Mouse (Mus musculus): ENCODE measurements around the gene Nppc. TPM values are rescaled to one million over a fixed set of nuclear protein-coding genes. Genes with fewer than 3 reads are reported as not detected.

Nppc gene
- total RNA-seq (2021) = under 1 TPM in 1 of 2 experiments, not detected in 1; 0.40 TPM
- long read RNA-seq, experiment 1 = 0 reads
- long read RNA-seq, experiment 2 = 0 reads

DNA sequence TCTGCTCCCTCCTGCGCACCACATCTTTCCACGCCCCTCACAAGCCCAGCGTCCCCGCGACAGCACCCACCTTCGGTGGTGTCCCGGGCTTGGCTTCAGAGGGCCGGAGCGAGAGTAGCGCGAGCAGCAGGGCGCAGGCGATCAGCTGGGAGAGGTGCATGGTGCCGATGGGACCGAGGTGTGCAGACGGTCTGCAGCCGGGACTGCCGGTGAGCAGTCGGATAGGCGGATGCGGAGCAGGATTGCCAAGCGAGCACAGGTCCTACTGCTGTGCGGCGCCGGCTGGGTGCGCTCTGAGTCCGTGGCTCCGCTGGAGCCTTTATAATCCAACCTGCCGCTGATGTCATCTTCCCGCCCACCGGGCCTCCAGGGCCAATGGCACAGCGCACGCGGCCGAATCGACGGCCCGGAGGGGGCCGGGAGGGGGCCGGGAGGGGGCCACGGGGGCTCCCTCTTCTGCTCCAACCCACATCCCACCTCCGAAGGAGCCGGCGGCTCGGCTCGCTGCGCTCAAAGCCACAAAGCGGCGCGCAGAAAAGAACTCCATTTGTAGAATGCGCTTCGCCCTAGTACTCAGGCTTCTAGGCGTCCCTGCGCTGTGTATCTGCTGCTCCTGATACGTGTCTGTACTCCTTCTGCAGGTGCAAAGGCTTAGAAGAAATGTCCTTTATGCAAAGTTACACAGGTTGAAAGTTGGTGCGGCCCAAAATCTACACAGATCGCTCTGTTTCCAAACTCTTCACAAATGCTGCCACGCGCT, at the start of gene Nppc:
TSS of gene Nppc (minus strand) at position 293 of the 760 bp plus-strand sequence.
- DNase-seq (ENCODE audit: low spot score in 2 of 2) = peak; percentile 64 to 70

DNA sequence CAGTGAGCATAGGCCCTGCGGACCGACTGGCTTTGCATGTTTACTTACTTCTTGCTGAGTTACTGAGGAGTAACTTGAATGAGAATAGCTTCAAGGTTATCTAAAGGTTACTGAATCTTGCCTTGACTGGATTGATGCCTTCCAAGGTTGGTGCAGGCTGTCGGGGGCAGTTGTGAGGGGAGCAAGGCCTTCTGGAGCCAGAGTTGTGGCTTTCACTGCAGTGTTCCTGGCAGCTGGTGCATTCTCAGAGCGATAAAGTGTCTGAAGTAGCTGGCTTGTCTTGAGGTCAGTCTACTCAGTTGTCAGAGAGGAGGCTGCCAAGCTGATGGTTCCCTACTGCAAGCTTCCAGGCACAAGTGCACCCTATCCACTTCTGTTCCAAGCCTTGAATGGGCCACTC, 49.0 kb upstream of the Nppc start:
- DNase-seq (ENCODE audit: low spot score in 2 of 2) = no peak

DNA sequence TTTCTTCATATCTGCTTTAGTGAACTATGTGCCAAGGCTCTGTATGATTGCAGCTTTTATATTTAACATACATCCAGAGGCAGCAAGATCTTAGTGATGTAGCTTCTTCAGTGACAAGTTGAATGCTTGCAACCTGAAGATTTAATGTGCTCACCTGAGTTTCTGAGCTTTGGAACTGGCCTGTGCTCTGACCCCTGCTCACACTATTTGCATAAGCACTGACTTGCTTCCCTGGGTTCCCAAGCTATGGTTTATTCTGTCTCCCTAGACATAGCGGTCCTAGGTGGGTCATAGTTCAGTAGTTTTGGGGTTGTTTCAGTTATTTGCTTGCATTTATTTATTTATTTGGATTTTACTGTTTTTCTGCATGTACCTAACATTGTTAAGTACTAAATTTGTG, 47.8 kb upstream of the Nppc start:
- DNase-seq (ENCODE audit: low spot score in 2 of 2) = no peak

DNA sequence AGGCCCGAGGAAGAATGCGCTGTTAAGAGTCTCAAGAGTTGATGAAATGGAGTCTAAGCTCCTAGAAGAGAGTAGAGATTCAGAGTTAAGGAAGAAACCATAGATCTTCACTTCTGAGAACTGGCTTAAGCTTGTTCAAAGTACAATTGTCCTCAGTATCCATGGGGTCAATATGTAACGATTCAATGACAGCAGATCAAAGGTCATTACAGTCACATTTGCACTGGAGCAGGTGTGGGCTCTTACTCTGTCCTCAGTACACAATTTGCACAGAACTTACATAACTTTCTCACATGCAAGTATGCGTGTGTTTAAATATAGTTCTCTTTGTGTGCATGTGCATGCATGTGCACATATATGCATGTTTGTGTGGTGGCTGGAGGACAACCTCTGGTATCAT, 42.7 kb upstream of the Nppc start:
- DNase-seq (ENCODE audit: low spot score in 2 of 2) = no peak

DNA sequence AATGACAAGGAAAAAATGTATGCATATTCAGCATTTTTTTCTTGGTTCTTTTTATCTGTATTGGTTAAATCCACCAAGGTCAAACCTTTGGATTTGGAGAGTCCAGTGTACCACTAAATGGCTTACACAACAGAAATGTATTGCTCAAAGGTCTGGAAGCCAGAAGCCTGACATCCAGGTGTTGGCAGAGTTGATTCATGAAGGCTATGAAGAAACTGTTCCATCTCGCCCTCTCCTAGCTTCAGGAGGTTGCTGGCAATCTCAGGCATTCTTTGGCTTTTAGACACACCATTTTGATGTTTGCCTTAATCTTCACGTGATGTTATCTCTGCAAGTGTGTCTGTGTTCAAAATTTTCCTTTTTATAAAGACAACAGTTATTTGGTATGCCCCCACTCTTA, 41.7 kb upstream of the Nppc start:
- no peak for DNase-seq (ENCODE audit: low spot score in 2 of 2)

DNA sequence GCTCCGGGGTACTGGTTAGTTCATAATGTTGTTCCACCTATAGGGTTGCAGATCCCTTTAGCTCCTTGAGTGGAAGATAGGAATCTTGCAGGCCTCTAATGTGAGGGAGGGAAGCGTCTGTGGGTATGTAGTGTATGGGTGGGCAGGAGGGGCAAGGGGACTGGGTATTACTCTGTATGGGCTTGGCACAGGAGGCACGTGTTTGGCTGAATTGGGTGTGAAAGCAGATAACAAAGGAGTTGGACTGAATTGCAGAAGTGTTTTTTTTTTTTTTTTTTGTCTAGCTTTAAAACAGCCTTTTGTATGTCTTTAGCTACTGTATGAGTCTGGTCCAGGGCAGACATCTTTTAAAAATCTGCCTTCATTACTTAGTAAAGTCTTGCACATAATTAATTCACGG, 39.2 kb upstream of the Nppc start:
- no peak for DNase-seq (ENCODE audit: low spot score in 2 of 2)

GRCm38 (mm10) chr1:86705461-86705860, 35.1 kb upstream of the Nppc start:
- DNase-seq (ENCODE audit: low spot score in 2 of 2) = no peak

DNA sequence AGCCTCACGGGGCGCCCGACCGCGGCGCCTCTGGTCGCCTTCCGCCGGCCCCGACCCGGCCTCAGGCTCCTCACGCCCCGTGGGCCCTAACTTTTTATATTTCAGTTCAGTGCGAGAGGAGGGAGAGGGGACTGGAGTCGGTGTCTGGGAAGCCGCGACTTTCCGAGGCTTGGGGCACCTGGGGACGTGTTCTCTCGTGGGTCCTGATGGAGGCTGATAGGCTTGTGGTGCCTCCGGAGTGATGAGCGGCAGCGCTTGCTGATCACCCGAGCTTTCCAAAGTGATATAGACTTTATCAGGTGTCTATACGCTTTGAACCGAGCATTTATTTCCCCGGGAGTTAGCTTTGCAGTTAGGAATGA, 33.6 kb upstream of the Nppc start:
- no peak for DNase-seq (ENCODE audit: low spot score in 2 of 2)

DNA sequence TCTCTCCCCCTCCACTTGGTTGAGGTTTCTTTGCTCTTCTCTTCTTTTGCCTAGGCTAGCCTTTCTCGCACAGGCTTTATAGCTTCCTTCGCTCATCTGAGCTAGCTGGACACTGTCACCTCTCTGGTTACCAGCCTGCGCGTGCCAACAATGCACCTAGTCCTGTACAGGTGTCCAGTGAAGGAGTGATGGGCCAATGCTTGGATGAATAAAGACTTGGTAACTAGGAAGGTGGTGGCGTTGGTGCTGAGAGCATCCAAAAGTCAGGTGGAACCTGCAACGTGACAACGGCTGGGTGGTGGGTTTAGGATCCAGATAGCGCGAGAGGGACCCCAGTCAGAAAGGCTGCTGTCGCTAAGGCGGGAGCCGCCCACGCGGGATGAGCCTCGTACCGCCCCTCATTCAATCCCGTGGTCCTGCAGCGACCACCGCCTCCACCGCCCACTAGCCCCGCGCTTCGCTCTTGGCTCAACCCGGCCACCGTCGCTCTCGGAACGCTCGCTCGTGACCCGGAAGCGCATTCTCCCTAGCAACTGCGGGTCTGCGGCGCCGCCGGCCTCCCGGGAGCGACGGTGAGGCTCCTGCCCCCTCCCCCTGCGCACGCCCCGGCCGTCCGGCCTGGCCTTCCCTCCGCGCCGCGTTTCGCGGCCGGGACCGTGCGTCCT, 33.1 kb upstream of the Nppc start, which contains the start of gene Dis3l2:
TSS of gene Dis3l2 (plus strand) at position 509 of the 665 bp plus-strand sequence.
- peak; percentile 84 to 85 for DNase-seq (ENCODE audit: low spot score in 2 of 2)

DNA sequence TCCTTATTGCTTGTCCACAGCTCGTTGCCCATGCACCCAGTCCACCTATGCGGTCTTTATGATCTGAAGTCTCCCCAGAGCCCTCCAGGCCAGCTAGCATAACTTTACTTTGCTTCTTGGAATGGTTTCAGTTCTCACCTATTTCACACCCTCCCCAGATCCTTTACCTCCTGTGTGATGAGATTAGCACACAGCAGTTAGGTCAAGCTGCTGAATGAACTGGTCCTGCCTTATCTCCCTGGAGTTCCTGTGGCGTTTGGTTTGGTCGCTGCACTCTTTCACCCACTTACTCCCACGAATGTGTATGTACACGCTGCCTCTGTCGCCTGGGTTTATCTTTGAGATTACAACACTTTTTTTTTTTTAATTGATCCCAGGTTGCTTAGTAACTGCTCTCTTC, 30.0 kb upstream of the Nppc start:
- no peak for DNase-seq (ENCODE audit: low spot score in 2 of 2)

GRCm38 (mm10) chr1:86699346-86700136, 29.2 kb upstream of the Nppc start:
- no peak for DNase-seq (ENCODE audit: low spot score in 2 of 2)

- peak in 1 of 2 experiments; percentile 40 for DNase-seq (ENCODE audit: low spot score in 2 of 2)
These were observed 28.4 kb upstream of the Nppc start for GRCm38 (mm10) chr1:86698721-86699120.

DNA sequence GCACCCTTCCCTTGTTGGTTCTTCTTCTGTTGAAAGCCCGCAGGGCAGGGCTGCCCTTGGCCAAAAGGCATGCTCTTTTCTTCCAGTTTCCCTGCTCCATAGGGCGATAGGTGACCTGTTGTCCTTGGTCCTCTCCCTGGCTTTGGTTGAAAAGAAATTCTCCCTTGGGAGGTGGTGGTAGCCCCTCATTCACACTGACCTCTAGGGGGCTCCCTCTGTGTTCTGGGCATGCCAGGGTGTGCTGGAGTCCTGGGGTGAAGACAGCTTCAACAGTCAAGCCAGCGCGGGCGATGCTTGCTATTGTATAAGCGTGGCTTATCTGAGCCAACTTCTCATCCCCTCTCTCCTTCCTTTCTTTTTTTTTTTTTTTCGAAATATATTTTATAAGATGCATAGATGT, 26.6 kb upstream of the Nppc start:
- DNase-seq (ENCODE audit: low spot score in 2 of 2) = no peak

DNA sequence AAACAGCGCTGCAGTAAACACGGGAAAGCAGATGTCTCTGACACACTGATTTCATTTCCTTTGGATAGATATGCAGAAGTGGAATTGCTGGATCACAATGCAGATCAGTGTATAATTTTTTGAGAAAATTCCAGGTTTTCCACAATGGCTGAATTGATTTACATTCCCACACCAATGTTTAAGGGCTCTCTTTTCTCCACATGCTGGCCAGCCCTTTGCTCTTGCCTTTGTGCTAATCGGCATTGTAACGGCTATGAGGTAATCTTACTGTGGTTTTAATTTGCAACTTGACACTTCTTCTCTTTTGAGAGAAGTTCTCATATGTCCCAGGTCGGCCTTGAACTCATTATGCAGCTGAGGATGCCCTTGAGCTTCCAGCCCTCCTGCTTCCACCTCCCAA, 20.7 kb upstream of the Nppc start:
- DNase-seq (ENCODE audit: low spot score in 2 of 2) = no peak

DNA sequence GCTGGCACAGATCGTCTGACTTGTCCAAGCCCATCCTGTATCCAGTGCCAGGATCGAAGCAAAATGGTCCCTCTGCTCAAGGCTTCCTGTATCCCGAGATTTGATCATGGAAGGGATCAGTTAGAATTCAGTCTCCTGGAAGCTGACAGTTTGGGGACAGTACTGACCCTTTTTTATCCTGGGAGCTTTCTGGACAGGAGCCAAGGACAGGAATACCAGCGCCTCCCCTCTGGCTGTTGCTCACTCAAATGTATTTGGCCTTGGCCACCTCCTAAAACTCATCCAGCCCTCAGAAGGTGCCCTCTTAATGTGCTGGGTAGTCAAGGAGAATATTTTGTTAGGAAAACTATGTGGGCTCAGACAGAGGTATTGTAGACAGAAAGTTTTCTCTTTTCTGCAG, 16.9 kb upstream of the Nppc start:
- DNase-seq (ENCODE audit: low spot score in 2 of 2) = peak in 1 of 2 experiments; percentile 41

DNA sequence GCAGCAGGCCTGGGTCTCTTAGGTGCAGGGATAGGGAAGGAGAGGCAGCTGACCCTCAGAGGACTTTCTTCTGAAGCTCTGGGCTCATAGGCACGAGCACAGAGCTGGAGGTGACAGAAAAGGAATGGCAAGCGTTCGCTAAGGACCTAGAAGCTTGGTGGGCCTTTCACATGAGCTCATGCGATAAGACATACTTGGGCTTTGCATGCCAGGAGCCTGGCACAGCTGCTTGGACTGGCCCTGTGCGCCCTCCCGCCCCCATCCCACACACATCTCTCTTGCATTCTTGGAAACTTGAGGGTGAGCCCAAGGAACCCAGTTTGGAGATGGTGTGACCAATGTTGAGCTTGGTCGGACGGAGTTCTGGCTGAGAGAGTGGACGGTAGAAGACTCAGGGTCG, 8.3 kb upstream of the Nppc start:
- DNase-seq (ENCODE audit: low spot score in 2 of 2) = no peak

GRCm38 (mm10) chr1:86677624-86678023, 7.3 kb upstream of the Nppc start:
- no peak for DNase-seq (ENCODE audit: low spot score in 2 of 2)

GRCm38 (mm10) chr1:86675126-86675525, 4.8 kb upstream of the Nppc start:
- DNase-seq (ENCODE audit: low spot score in 2 of 2) = no peak

GRCm38 (mm10) chr1:86674385-86674784, 4.0 kb upstream of the Nppc start:
- no peak for DNase-seq (ENCODE audit: low spot score in 2 of 2)

- peak; percentile 51 to 56 for DNase-seq (ENCODE audit: low spot score in 2 of 2)
These were observed 658 bp downstream of the Nppc start for GRCm38 (mm10) chr1:86669552-86670273.

- no peak for DNase-seq (ENCODE audit: low spot score in 2 of 2)
These were observed 5.3 kb downstream of the Nppc start for GRCm38 (mm10) chr1:86665091-86665490.
